Mouse (Mus musculus): ENCODE data around the gene Tax1bp3. TPM values are rescaled to one million over a fixed set of nuclear protein-coding genes. Genes with fewer than 3 reads are reported as not detected.

Tax1bp3 gene
- polyA plus RNA-seq (2015; fragmentation: Illumina TruSeq; extraction: RNeasy Lipid Tissue Mini Kit (QIAGEN cat#74804); ENCODE audit: insufficient read depth, low replicate concordance), result 26.3 TPM

GRCm38 (mm10) chr11:73176608-73177508 lies at the start of gene Tax1bp3, which contains the start of gene Emc6:
Gene Tax1bp3 (plus strand): TSS chr11:73177083.
Gene Emc6 (minus strand): TSS chr11:73177037.

GRCm38 (mm10) chr11:73137591-73138501 lies 39.0 kb upstream of the Tax1bp3 start, which contains the start of gene Haspin:
Gene Haspin (minus strand): TSS chr11:73138294.

GRCm38 (mm10) chr11:73159957-73160810 lies 16.7 kb upstream of the Tax1bp3 start, which contains the start of gene P2rx5:
Gene P2rx5 (plus strand): TSS chr11:73160421.

GRCm38 (mm10) chr11:73198603-73199229 lies 21.8 kb downstream of the Tax1bp3 start, which contains the start of gene Ctns:
Gene Ctns (minus strand): TSS chr11:73199042.

GRCm38 (mm10) chr11:73199230-73199712 lies 22.4 kb downstream of the Tax1bp3 start, which contains the start of gene Shpk:
Gene Shpk (plus strand): TSS chr11:73199460.

Other genes starting within 250 kb of the Tax1bp3 start
- gene Atp2a3, start 215.9 kb upstream of the Tax1bp3 start, polyA plus RNA-seq (2015; fragmentation: Illumina TruSeq; extraction: RNeasy Lipid Tissue Mini Kit (QIAGEN cat#74804); ENCODE audit: insufficient read depth, low replicate concordance), result 185 TPM
- 5.7 TPM for gene P2rx1, start 178.0 kb upstream of the Tax1bp3 start, polyA plus RNA-seq (2015; fragmentation: Illumina TruSeq; extraction: RNeasy Lipid Tissue Mini Kit (QIAGEN cat#74804); ENCODE audit: insufficient read depth, low replicate concordance)
- gene Camkk1, start 158.1 kb upstream of the Tax1bp3 start, polyA plus RNA-seq (2015; fragmentation: Illumina TruSeq; extraction: RNeasy Lipid Tissue Mini Kit (QIAGEN cat#74804); ENCODE audit: insufficient read depth, low replicate concordance), result 2.9 TPM
- 11.3 TPM for gene Ncbp3, start 129.3 kb upstream of the Tax1bp3 start, polyA plus RNA-seq (2015; fragmentation: Illumina TruSeq; extraction: RNeasy Lipid Tissue Mini Kit (QIAGEN cat#74804); ENCODE audit: insufficient read depth, low replicate concordance)
- gene Itgae, start 86.5 kb upstream of the Tax1bp3 start, polyA plus RNA-seq (2015; fragmentation: Illumina TruSeq; extraction: RNeasy Lipid Tissue Mini Kit (QIAGEN cat#74804); ENCODE audit: insufficient read depth, low replicate concordance), result 5.1 TPM
- gene Haspin, start 38.8 kb upstream of the Tax1bp3 start, polyA plus RNA-seq (2015; fragmentation: Illumina TruSeq; extraction: RNeasy Lipid Tissue Mini Kit (QIAGEN cat#74804); ENCODE audit: insufficient read depth, low replicate concordance), result 8.5 TPM
- gene P2rx5, start 16.7 kb upstream of the Tax1bp3 start, polyA plus RNA-seq (2015; fragmentation: Illumina TruSeq; extraction: RNeasy Lipid Tissue Mini Kit (QIAGEN cat#74804); ENCODE audit: insufficient read depth, low replicate concordance), result 0.90 TPM
- gene Emc6, start within 50 bp of the Tax1bp3 start, polyA plus RNA-seq (2015; fragmentation: Illumina TruSeq; extraction: RNeasy Lipid Tissue Mini Kit (QIAGEN cat#74804); ENCODE audit: insufficient read depth, low replicate concordance), result 43.9 TPM
- gene Ctns, start 22.0 kb downstream of the Tax1bp3 start, polyA plus RNA-seq (2015; fragmentation: Illumina TruSeq; extraction: RNeasy Lipid Tissue Mini Kit (QIAGEN cat#74804); ENCODE audit: insufficient read depth, low replicate concordance), result 23.1 TPM
- gene Shpk, start 22.4 kb downstream of the Tax1bp3 start, polyA plus RNA-seq (2015; fragmentation: Illumina TruSeq; extraction: RNeasy Lipid Tissue Mini Kit (QIAGEN cat#74804); ENCODE audit: insufficient read depth, low replicate concordance), result 3.7 TPM
- gene Trpv1, start 57.2 kb downstream of the Tax1bp3 start, polyA plus RNA-seq (2015; fragmentation: Illumina TruSeq; extraction: RNeasy Lipid Tissue Mini Kit (QIAGEN cat#74804); ENCODE audit: insufficient read depth, low replicate concordance), result not detected
- gene Trpv3, start 90.3 kb downstream of the Tax1bp3 start, polyA plus RNA-seq (2015; fragmentation: Illumina TruSeq; extraction: RNeasy Lipid Tissue Mini Kit (QIAGEN cat#74804); ENCODE audit: insufficient read depth, low replicate concordance), result 1.4 TPM
- 2.9 TPM for gene Aspa, start 152.5 kb downstream of the Tax1bp3 start, polyA plus RNA-seq (2015; fragmentation: Illumina TruSeq; extraction: RNeasy Lipid Tissue Mini Kit (QIAGEN cat#74804); ENCODE audit: insufficient read depth, low replicate concordance)
- not detected for gene Gm49340, start 152.7 kb downstream of the Tax1bp3 start, polyA plus RNA-seq (2015; fragmentation: Illumina TruSeq; extraction: RNeasy Lipid Tissue Mini Kit (QIAGEN cat#74804); ENCODE audit: insufficient read depth, low replicate concordance)
- gene Spata22, start 152.7 kb downstream of the Tax1bp3 start, polyA plus RNA-seq (2015; fragmentation: Illumina TruSeq; extraction: RNeasy Lipid Tissue Mini Kit (QIAGEN cat#74804); ENCODE audit: insufficient read depth, low replicate concordance), result not detected
- not detected for gene Olfr20, start 173.7 kb downstream of the Tax1bp3 start, polyA plus RNA-seq (2015; fragmentation: Illumina TruSeq; extraction: RNeasy Lipid Tissue Mini Kit (QIAGEN cat#74804); ENCODE audit: insufficient read depth, low replicate concordance)
- gene Olfr376, start 194.2 kb downstream of the Tax1bp3 start, polyA plus RNA-seq (2015; fragmentation: Illumina TruSeq; extraction: RNeasy Lipid Tissue Mini Kit (QIAGEN cat#74804); ENCODE audit: insufficient read depth, low replicate concordance), result not detected
- gene Olfr1, start 222.5 kb downstream of the Tax1bp3 start, polyA plus RNA-seq (2015; fragmentation: Illumina TruSeq; extraction: RNeasy Lipid Tissue Mini Kit (QIAGEN cat#74804); ENCODE audit: insufficient read depth, low replicate concordance), result not detected

Measured in spleen, adult 10 weeks (tissue).